24 mouse cellular contexts compared by ENCODE assay signal in the genomic region with DNA sequence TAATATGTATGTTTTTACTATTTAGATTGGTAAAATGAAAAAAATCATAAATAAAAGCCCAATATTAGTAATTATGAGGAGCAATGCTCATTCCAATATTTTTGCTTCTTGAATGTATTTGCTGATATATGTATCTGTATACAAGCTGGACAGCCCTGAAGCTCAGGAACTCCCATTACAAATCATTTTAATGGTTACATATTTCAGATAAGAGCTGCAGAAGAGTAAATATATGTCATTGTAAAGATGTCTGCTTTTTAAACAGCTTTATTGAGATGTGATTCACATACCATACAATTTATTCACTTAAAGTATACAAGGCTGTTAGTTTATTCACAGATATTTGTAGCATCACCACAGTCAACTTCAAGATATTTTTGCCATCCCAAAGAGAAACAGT.
"Had no signal": no experiment of that assay in that cellular context is flagged by ENCODE, and none has a peak within 500 bp of the region (broad histone marks: within the 10 kb centered on the region; RNA-seq: fewer than 3 reads in every experiment).

No protein-coding gene starts in this region.

- ATAC-seq: forebrain, postnatal 0 days; hindbrain, postnatal 0 days had no signal

- DNase-seq: forebrain, postnatal 0 days; gastrocnemius, postnatal 14 days; gastrocnemius, postnatal 36 days; heart, adult 11 months; heart, adult 2 months; heart, postnatal 14 days; heart, postnatal 36 days; kidney, adult 18-20 months; kidney, adult 8-10 months; kidney, postnatal 14 days; kidney, postnatal 4 days; liver; liver, embryonic 13.5 days had no signal

- H3K4me2 ChIP-seq: heart, embryonic 11.5 days; heart, embryonic 13.5 days; heart, embryonic 15.5 days; hindbrain, embryonic 13.5 days; hindbrain, embryonic 15.5 days; limb, embryonic 12.5 days; liver, embryonic 11.5 days; liver, embryonic 13.5 days had no signal

- H3K27me3 ChIP-seq: heart, embryonic 13.5 days; heart, embryonic 15.5 days; hindbrain, embryonic 13.5 days; hindbrain, embryonic 15.5 days; limb, embryonic 12.5 days; liver, embryonic 13.5 days had no signal

- H3K9ac ChIP-seq: forebrain, postnatal 0 days; heart, embryonic 13.5 days; heart, embryonic 15.5 days; hindbrain, embryonic 13.5 days; hindbrain, embryonic 15.5 days; limb, embryonic 12.5 days; liver, embryonic 13.5 days had no signal

- H3K4me3 ChIP-seq: heart, adult 2 months; heart, embryonic 13.5 days; heart, embryonic 15.5 days; hindbrain, embryonic 13.5 days; hindbrain, embryonic 15.5 days; layer of hippocampus, adult 2 months; left cerebral cortex, adult 2 months; limb, embryonic 10.5 days; limb, embryonic 12.5 days; liver, embryonic 13.5 days had no signal

- H3K9me3 ChIP-seq: heart, embryonic 13.5 days; heart, embryonic 15.5 days; hindbrain, embryonic 13.5 days; hindbrain, embryonic 15.5 days; limb, embryonic 10.5 days; limb, embryonic 12.5 days; liver, embryonic 13.5 days had no signal

- H3K4me1 ChIP-seq: heart, embryonic 13.5 days; heart, embryonic 15.5 days; hindbrain, embryonic 13.5 days; hindbrain, embryonic 15.5 days; limb, embryonic 10.5 days; limb, embryonic 12.5 days; liver, embryonic 13.5 days had no signal

- H3K27ac ChIP-seq: heart, adult 2 months; heart, embryonic 13.5 days; heart, embryonic 15.5 days; hindbrain, embryonic 13.5 days; hindbrain, embryonic 15.5 days; hindbrain, postnatal 0 days; left cerebral cortex, adult 2 months; limb, embryonic 10.5 days; limb, embryonic 12.5 days; liver, embryonic 13.5 days had no signal

- H3K36me3 ChIP-seq: heart, embryonic 13.5 days; heart, embryonic 15.5 days; hindbrain, embryonic 13.5 days; hindbrain, embryonic 15.5 days; limb, embryonic 10.5 days; limb, embryonic 12.5 days; liver, embryonic 13.5 days had no signal
